Mouse (Mus musculus): ENCODE data around the gene Col4a1. TPM values are rescaled to one million over a fixed set of nuclear protein-coding genes. Genes with fewer than 3 reads are reported as not detected.

Gene Col4a1
- polyA plus RNA-seq, 1 experiment, result 14.8 TPM

DNA sequence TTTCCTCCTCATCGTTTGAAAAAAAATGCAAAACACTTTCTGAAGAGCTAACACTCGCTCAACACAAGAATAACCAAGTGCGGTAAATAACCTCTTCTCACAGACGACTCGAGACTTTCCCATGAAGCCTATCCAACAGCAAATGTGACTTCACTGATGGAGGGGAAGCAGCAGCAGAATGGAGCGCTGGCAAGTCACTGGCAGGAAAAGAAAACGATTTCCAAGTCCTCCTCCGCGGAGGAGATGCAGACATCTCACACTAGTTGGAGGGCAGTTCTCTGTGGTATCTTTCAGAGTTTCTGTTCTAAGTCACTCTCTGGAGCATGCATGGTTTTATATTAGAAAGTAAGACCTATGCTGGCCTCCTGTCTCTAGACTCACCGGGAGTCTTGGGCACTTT is 59.6 kb downstream of the Col4a1 start:
- TF ChIP-seq POLR2A (IDR thresholded peaks at IDR 0.05; ENCODE audit: borderline replicate concordance, insufficient read depth, low read length), result no peak
- no peak for TF ChIP-seq CTCF (IDR thresholded peaks at IDR 0.05; ENCODE audit: borderline replicate concordance, insufficient read depth, low read depth, low read length)
- H3K27me3 ChIP-seq (ENCODE audit: control insufficient read depth, insufficient read depth, low read length), result no peaks in the 10 kb centered on the region
- no peak overlapping the region for H3K27ac ChIP-seq (ENCODE audit: insufficient read depth, low read length)
- WGBS, result 79% methylated on average over 10 of the region's 10 CpGs
- H3K4me3 ChIP-seq (replicated peaks; ENCODE audit: insufficient read depth, low read depth, low read length), result no peak overlapping the region
- H3K4me1 ChIP-seq (ENCODE audit: control insufficient read depth, insufficient read depth, low read length), result peaks cover 14% of the 10 kb centered on the region
- DNase-seq, result no peak

DNA sequence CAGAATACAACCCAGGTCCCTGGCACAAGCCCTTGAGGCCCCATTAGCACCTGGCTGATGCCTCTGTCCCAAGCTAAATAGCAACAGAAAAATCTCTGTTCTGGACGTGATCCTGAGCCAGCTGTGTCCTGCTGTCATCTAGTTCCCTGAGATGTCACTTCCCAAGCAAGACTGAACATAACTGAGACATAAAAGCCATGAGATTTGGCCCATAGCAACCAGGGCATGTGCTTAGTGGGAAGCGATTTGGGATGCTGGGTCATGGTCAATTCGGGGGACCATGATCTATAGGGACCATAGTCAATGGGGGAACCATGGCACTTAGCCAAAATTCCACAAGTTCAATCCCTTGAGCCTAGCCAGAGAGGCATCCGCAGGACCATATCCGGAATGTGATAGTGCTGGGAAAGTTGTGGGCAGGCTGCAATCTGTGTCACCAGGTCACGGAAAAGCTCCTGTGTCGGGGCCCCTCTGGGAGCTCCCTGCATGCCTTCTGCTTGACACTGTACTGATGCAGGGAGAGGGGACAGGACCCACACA is 60.3 kb downstream of the Col4a1 start:
- Histone ChIP-seq H3K4me1 (ENCODE audit: control insufficient read depth, insufficient read depth, low read length) (peaks cover 14% of the 10 kb centered on the region), H3K4me3 (replicated peaks; ENCODE audit: insufficient read depth, low read depth, low read length) (no peak overlapping the region), H3K27me3 (ENCODE audit: control insufficient read depth, insufficient read depth, low read length) (no peaks in the 10 kb centered on the region), H3K27ac (ENCODE audit: insufficient read depth, low read length) (no peak overlapping the region)
- TF ChIP-seq POLR2A (IDR thresholded peaks at IDR 0.05; ENCODE audit: borderline replicate concordance, insufficient read depth, low read length) (no peak), CTCF (IDR thresholded peaks at IDR 0.05; ENCODE audit: borderline replicate concordance, insufficient read depth, low read depth, low read length) (no peak)
- WGBS, result 45% methylated on average over 7 of the region's 7 CpGs
- DNase-seq, result no peak

DNA sequence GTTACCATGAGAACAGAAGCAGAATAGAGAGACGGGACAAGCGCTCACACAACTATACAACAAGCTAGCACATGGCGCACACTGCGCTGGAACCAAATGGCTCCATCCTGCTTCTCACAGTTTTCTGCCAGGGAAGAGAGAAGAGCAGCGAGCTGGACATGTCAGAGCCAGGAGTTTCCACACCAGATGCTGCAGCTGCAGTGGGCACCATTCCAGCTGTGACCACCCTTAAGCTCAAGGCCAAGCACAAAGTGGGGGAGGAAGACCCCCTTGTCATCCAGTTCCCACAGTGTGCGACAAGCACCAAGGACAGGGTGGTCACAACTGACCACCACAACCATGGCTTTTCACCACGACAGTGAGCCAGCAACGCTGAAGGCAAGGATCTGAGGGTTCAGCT is 62.5 kb downstream of the Col4a1 start:
- DNase-seq, result peak; percentile 14 to 22
- peaks cover 14% of the 10 kb centered on the region for H3K4me1 ChIP-seq (ENCODE audit: control insufficient read depth, insufficient read depth, low read length)
- H3K4me3 ChIP-seq (replicated peaks; ENCODE audit: insufficient read depth, low read depth, low read length), result no peak overlapping the region
- 37% methylated on average over 8 of the region's 8 CpGs for WGBS
- TF ChIP-seq CTCF (IDR thresholded peaks at IDR 0.05; ENCODE audit: borderline replicate concordance, insufficient read depth, low read depth, low read length), result no peak
- H3K27ac ChIP-seq (ENCODE audit: insufficient read depth, low read length), result no peak overlapping the region
- H3K27me3 ChIP-seq (ENCODE audit: control insufficient read depth, insufficient read depth, low read length), result no peaks in the 10 kb centered on the region

DNA sequence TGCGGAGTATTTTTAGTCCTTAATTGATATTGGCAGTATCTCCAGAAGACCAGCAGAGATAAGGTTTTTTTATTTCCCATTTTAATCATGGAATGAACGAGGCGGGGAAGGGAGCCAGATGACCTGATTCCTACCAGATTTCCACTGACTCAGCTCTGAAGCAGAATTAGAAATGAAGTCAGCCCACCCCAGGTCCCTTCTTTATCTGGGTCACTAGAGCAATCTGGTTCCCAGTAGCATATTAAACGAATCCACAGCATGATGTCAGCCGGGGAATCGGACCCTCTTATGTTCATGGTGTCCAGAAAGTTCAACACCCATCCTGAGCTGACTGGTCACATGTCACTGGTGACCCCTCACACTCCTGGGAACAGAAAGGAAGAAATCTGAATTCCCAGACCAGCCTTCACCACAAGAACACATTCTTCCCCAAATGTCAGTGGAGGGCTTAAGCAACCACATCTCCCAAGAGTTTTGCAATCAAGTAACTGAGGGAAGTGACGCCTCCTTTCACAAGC is 63.0 kb downstream of the Col4a1 start:
- no peaks in the 10 kb centered on the region for H3K27me3 ChIP-seq (ENCODE audit: control insufficient read depth, insufficient read depth, low read length)
- no peak overlapping the region for H3K4me3 ChIP-seq (replicated peaks; ENCODE audit: insufficient read depth, low read depth, low read length)
- H3K4me1 ChIP-seq (ENCODE audit: control insufficient read depth, insufficient read depth, low read length), result peaks cover 14% of the 10 kb centered on the region
- no peak overlapping the region for H3K27ac ChIP-seq (ENCODE audit: insufficient read depth, low read length)
- TF ChIP-seq CTCF (IDR thresholded peaks at IDR 0.05; ENCODE audit: borderline replicate concordance, insufficient read depth, low read depth, low read length) (no peak), POLR2A (IDR thresholded peaks at IDR 0.05; ENCODE audit: borderline replicate concordance, insufficient read depth, low read length) (no peak)
- 8% methylated on average over 7 of the region's 7 CpGs for WGBS
- DNase-seq, result peak; percentile 64 to 84

DNA sequence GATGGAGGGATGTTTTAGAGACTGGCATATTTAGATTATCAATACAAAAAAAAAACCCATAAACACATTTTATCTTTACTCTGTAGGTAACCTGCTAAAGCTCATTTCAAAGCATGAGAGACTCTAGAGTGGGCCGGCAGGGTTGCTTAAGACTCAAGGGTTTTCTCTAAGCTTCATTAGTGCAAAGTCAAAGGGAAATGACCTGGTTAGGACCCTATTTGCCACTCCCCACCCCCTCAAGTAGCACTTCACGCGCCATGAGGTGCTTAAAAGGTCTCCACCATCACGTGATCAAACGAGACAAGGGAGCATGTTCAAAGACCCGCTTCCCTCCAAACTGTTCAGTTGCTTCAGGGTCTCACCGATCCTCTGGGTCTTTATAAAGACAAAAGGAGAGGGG is 63.9 kb downstream of the Col4a1 start:
- Histone ChIP-seq H3K4me1 (ENCODE audit: control insufficient read depth, insufficient read depth, low read length) (peaks cover 14% of the 10 kb centered on the region), H3K27me3 (ENCODE audit: control insufficient read depth, insufficient read depth, low read length) (no peaks in the 10 kb centered on the region), H3K4me3 (replicated peaks; ENCODE audit: insufficient read depth, low read depth, low read length) (no peak overlapping the region), H3K27ac (ENCODE audit: insufficient read depth, low read length) (no peak overlapping the region)
- DNase-seq, result no peak
- 83% methylated on average over 7 of the region's 7 CpGs for WGBS
- TF ChIP-seq CTCF (IDR thresholded peaks at IDR 0.05; ENCODE audit: borderline replicate concordance, insufficient read depth, low read depth, low read length) (no peak), POLR2A (IDR thresholded peaks at IDR 0.05; ENCODE audit: borderline replicate concordance, insufficient read depth, low read length) (no peak)

DNA sequence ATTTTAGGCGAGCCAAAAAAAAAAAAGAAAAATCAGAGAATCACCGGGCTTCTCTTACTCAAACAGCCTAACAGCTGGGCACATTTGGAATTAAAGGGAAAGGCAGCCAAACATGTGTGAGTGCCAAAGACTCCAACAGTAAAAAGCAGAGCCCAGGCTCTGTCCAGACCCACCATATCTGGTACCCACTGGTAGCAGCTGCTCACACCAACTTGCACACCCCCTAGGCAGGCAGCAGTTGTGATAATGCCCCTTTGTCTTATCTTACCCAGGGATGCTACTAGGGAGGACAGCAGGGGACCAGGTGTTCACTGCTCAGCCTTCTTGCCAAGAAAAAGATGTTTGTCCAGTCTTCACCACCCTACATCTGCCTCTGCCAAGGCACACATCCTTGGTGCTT is 71.1 kb downstream of the Col4a1 start:
- Histone ChIP-seq H3K27me3 (ENCODE audit: control insufficient read depth, insufficient read depth, low read length) (no peaks in the 10 kb centered on the region; the same call in 1 of the 2 replicates), H3K4me3 (replicated peaks; ENCODE audit: insufficient read depth, low read depth, low read length) (no peak overlapping the region), H3K27ac (ENCODE audit: insufficient read depth, low read length) (no peak overlapping the region), H3K4me1 (ENCODE audit: control insufficient read depth, insufficient read depth, low read length) (no peaks in the 10 kb centered on the region)
- WGBS, result 26% methylated on average over 2 of the region's 2 CpGs
- no peak for DNase-seq
- TF ChIP-seq POLR2A (IDR thresholded peaks at IDR 0.05; ENCODE audit: borderline replicate concordance, insufficient read depth, low read length), result no peak
- no peak for TF ChIP-seq CTCF (IDR thresholded peaks at IDR 0.05; ENCODE audit: borderline replicate concordance, insufficient read depth, low read depth, low read length)

DNA sequence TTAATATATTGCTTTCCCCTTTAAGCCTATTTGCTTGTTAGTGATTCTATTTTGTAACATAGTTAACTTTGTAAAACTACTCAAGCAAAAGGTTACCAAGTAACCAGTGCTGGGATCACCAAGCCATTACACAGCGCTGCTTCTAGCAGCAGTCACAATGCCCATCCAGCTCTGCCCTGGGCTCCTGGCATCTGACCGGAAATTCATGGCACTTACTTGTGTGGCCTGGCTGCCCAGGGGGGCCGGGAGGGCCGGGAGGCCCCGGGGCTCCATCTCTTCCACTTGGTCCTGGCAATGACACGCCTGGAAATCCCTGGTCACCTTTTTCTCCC is 77.8 kb downstream of the Col4a1 start:
- no peak for TF ChIP-seq CTCF (IDR thresholded peaks at IDR 0.05; ENCODE audit: borderline replicate concordance, insufficient read depth, low read depth, low read length)
- no peak for TF ChIP-seq POLR2A (IDR thresholded peaks at IDR 0.05; ENCODE audit: borderline replicate concordance, insufficient read depth, low read length)
- no peak overlapping the region for H3K27ac ChIP-seq (ENCODE audit: insufficient read depth, low read length)
- no peaks in the 10 kb centered on the region for H3K4me1 ChIP-seq (ENCODE audit: control insufficient read depth, insufficient read depth, low read length)
- no peaks in the 10 kb centered on the region; the same call in 1 of the 2 replicates for H3K27me3 ChIP-seq (ENCODE audit: control insufficient read depth, insufficient read depth, low read length)
- no peak overlapping the region for H3K4me3 ChIP-seq (replicated peaks; ENCODE audit: insufficient read depth, low read depth, low read length)
- no peak for DNase-seq
- 34% methylated on average over 6 of the region's 6 CpGs for WGBS

DNA sequence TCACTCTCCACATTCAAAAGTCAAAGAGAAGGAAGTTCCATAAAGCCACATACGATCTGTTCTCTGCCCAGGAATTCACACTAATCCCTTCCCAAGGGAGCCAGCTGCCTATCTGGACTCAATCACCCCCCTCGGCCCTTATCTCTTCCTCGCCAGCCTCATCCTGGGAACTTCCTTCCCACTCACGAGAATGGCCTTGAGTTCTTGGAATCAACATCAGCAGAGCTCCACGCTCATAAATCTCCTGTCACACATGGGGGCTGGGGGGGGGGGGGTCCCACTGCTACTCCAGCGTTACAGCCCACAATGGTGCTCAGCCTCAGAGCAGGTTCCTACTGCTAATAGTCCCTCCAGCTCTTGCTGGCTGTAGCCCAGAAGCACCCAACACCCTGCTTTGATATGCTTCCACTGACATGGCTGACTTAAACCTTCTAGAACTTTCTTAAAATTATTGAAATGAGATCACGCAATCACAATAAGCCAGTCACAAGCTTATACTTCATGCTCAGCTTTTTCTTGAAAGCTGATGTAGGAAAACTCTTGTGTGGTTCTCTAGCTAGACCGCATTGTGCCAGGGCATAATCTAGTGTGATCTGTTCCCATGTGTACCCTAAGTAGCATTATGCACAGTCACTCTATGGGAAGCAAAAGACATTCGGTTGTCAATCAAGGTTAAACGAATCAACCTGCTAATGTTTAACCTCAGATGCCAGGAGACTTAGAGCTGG is 78.3 kb downstream of the Col4a1 start:
- DNase-seq, result no peak
- Histone ChIP-seq H3K4me3 (replicated peaks; ENCODE audit: insufficient read depth, low read depth, low read length) (no peak overlapping the region), H3K27me3 (ENCODE audit: control insufficient read depth, insufficient read depth, low read length) (no peaks in the 10 kb centered on the region; the same call in 1 of the 2 replicates), H3K4me1 (ENCODE audit: control insufficient read depth, insufficient read depth, low read length) (no peaks in the 10 kb centered on the region), H3K27ac (ENCODE audit: insufficient read depth, low read length) (no peak overlapping the region)
- TF ChIP-seq POLR2A (IDR thresholded peaks at IDR 0.05; ENCODE audit: borderline replicate concordance, insufficient read depth, low read length) (no peak), CTCF (IDR thresholded peaks at IDR 0.05; ENCODE audit: borderline replicate concordance, insufficient read depth, low read depth, low read length) (no peak)
- WGBS, result 61% methylated on average over 10 of the region's 10 CpGs
